Mouse (Mus musculus): ENCODE results near the gene Adcyap1r1.

DNA sequence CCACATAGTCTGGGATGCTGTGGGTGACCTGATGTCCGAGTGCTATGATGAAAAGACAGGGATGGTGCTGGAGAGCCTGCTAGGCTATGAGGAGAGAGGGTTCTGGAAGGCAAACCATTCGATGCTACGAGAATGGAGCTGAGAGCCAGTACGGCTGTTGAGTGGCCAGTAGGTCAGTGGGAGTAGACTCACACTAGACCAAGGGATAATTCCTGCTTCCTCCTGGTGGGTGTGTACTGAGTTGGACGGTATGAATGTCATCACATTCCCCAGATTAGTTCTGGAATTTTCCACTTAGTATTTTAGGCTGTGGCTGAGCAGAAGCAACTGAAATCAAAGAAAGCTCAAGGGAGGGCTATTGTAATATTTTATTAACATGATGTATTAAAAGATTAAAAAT, 40.8 kb upstream of the Adcyap1r1 start:
- TF ChIP-seq ZC3H11A (IDR thresholded peaks at IDR 0.05; ENCODE audit: borderline replicate concordance, low read depth, low read length) (no peak), HCFC1 (IDR thresholded peaks at IDR 0.05; ENCODE audit: borderline replicate concordance, insufficient read depth, low read length) (no peak)

All from ES-E14 (cell line).